Mouse (Mus musculus) E14TG2a.4 (cell line): ENCODE data around the gene Dusp18.

ENCODE experiments used
- CTCF ChIP-seq: conservative IDR thresholded peaks from 2 replicates; pipeline ENCODE4 v1.5.1; 2014; ENCODE audit warnings: low read length
- NANOG ChIP-seq: IDR thresholded peaks from 2 replicates; pipeline ENCODE4 v1.6.1; 2014; ENCODE audit warnings: borderline replicate concordance, low read length, mixed read lengths

GRCm38 (mm10) chr11:3894406-3895281, at the start of gene Dusp18, which contains the start of gene 4921536K21Rik:
- TF ChIP-seq CTCF = no peak
- no peak for TF ChIP-seq NANOG
